Mouse (Mus musculus) thymus, postnatal 36 days (tissue): ENCODE data around the gene Csnk1g1.
A peak's percentile ranks its signal among the peaks of the same experiment; 100 is the strongest.

Source experiments
- DNase-seq, 2 experiments: peaks; one replicate each; pipeline ENCODE4 v3.0.0; 2022; ENCODE audit warnings: mixed read lengths in 2 of 2

The Csnk1g1 gene

GRCm38 (mm10) chr9:65908394-65909300 lies at the start of gene Csnk1g1, which contains the start of gene Trip4:
Gene Csnk1g1 (plus strand): TSS chr9:65908924.
Gene Trip4 (minus strand): TSS chr9:65908794.
- DNase-seq, result peak; percentile 85 to 91

DNA sequence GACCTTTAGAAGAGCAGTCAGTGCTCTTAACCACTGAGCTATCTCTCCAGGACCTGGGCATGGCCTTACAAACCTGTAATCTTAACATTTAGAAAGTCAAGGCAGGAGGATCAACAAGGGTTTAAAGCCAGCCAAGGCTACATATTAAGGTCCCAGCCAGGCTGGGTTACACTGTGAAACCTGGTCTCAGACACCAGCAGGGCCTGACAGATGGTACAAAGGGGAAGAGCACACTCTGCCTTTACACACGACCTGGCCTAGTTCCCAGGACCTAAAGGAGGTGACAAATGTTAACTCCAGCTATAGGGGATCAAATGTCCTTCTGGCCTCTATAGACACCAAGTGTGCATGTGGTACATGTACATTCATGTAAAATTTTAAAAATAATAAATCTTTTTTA lies 49.1 kb upstream of the Csnk1g1 start:
- DNase-seq, result no peak

DNA sequence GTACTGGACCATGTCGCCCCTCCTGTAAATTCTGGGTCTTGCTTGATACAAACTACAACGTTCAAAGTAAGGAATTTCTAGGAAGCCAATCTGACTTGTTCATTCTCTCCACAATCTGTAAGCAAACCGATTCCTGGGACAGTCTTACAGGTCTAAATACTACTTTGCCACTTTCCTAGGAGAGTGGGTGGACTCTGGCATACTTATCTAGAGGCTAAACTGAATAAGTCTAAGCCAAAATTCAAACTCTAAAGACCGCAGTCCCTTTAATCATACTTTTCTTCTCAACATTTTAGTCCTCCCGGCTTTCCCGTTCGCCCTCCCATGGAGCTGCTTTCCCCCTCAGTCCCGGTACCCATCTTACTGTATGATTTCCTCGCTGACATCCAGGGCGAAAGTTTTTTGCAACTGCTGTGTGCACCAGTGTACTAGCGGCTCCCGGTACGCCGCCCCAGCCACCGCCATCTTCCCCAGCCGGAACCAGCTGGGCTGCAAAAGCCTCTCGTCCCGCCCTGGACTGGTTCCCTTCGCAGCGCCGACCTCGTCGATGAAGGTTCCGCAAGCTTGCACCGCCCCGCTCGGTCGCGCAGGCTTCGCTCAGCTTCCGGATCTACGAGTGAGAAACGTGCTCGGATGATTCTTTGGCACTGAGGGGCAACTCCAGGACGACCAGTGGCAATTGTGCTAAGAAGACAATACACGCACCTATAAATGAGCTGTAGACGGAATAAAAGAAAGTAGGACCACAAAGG lies 24.0 kb upstream of the Csnk1g1 start:
- peak; percentile 88 for DNase-seq

DNA sequence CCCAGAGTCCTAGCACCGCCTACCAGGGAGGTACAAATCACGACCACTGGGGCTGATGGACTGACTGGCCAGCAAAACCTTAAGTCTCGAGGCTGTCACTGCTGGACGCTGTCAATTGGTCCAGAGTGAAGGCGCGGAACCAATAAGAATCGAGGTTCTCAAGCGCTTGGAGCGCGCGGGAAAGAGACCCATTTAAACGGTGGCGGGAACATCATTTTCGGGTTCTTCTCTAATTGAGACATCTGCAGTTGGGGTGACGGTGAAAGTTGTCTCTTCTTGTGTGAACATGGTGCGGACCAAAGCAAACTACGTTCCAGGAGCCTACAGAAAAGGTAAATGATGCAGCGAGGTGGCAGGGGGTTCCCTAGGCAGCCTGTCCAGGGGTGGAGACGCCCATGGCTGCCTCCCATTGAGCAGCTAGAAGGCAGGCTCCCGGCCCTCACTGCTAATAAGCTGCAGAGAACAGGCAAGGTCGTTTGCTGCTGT lies 18.5 kb upstream of the Csnk1g1 start, which contains the start of gene Pclaf:
Gene Pclaf, plus strand, starts transcription at position 95 of the 486 bp plus-strand sequence.
- peak; percentile 53 to 69 for DNase-seq

DNA sequence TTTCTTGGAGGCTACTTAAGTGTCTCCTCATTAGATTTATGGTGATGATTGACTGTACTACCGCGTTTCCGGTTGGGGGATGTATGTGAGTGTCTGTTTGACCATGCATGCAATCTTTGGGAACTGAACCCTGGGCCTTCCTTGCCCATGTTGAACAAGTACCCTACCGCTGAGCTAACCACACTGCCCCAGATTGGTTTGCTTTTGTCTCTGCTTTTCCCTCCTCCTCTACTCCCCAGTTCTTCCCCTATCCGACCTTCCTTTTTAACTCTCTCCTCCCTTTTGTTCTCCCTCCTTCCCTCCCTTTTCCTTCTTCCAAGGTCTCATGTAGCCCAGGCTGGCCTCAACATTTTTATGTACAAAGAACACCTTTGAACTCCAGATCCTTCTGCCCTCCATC lies 17.6 kb upstream of the Csnk1g1 start:
- DNase-seq, result peak in 1 of 2 experiments; percentile 3

DNA sequence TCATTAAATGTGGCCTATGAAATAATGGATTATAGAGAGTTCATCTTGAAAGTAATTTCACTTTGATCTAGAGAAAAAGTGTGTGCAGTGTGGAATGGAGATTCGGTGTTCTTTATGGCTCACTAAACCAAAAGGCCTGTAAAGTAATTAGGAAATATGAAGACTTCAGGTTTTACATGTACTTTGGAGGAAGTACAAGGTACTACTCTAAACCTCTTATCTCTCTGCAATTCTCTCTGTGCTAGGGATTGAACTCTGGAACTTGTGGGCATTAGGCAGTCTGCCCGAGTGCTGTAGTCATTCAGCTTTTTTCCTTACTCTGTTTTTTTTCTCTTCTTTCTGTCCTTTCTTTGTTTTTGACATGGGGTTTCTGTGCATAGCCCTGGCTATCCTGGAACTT lies 11.7 kb upstream of the Csnk1g1 start:
- no peak for DNase-seq

DNA sequence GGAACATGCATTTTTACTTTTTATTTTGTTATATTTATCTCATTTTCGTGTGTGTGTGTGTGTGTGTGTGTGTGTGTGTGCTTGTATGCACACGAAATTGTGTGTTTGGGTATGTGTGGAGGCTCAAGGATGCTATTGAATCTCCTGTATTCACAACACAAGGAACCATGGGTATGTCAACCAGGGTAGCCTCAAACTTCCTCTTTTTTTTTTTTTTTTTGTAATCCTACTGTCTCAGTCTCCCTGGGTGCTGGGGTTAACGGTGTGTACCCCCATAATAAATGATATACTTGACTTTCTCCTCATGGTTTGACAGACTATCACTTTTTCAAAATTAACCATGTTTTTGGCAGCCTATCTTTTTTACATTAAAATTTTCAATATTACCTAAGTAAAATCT lies 5.8 kb upstream of the Csnk1g1 start:
- no peak for DNase-seq

DNA sequence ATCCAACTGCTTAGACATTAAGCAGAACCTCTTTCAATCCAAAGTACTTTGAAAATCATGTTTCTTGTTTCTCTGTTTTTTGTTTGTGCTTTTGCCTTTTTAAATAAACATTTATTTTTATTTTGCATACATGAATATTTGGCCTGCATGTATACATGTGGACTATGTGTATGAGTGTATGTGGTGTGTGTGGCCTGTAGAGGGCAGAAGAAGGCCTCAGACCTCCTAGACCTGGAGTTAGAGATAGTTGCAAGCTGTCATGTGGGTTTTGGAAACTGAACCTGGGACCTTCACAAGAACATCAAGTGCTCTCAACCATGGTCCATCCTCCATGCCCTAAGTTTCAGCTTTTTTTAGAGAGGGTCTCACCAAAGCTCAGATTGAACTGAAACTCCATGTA lies 5.3 kb upstream of the Csnk1g1 start:
- peak in 1 of 2 experiments; percentile 3 for DNase-seq

GRCm38 (mm10) chr9:65909301-65909801 lies 627 bp downstream of the Csnk1g1 start:
- peak; percentile 68 to 77 for DNase-seq

GRCm38 (mm10) chr9:65909837-65910236 lies 1.1 kb downstream of the Csnk1g1 start:
- DNase-seq, result no peak

GRCm38 (mm10) chr9:65913976-65914375 lies 5.3 kb downstream of the Csnk1g1 start:
- no peak for DNase-seq

GRCm38 (mm10) chr9:65917015-65917414 lies 8.3 kb downstream of the Csnk1g1 start:
- no peak for DNase-seq

DNA sequence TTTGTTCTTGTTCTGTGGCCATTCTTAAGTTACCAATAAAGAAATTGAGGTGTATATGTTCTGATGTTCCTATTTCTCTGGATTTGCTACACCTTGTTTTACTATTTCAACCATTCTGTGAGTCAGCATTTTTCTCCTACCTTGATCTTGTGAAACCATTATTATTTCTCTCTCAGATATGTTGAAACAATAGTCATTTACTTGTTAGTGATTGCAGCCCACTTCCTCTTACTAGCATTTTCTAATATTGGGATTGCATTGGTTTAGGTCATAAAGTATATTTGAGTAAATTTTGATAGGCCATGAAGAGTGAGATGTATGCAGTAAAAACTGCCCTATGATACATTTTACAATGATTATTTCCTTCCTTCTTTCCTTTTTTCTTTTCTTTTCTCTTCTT lies 19.7 kb downstream of the Csnk1g1 start:
- DNase-seq, result no peak

DNA sequence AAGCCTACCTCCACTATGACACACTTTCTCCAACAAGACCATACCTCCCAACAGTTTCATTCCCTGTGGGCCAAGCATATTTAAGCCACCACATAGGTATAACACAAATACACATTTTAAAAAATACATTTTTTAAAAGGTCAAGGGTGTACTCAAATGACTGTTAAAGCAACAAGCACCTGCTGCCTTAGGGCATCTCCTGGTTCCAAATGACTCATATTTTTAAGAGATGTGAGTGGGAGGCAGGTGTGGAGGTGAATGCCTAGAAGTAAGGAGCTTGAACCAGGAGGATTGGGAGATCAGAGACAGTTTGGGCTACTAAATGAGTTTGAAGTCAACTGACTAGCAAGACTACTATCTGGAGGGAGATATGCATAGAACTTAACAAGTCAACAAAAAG lies 21.1 kb downstream of the Csnk1g1 start:
- no peak for DNase-seq

- no peak for DNase-seq
These were observed 28.8 kb downstream of the Csnk1g1 start for GRCm38 (mm10) chr9:65937566-65937965.

GRCm38 (mm10) chr9:65951082-65951587 lies 42.4 kb downstream of the Csnk1g1 start:
- DNase-seq, result no peak

- no peak for DNase-seq
These were observed 61.3 kb downstream of the Csnk1g1 start for GRCm38 (mm10) chr9:65970009-65970408.

DNA sequence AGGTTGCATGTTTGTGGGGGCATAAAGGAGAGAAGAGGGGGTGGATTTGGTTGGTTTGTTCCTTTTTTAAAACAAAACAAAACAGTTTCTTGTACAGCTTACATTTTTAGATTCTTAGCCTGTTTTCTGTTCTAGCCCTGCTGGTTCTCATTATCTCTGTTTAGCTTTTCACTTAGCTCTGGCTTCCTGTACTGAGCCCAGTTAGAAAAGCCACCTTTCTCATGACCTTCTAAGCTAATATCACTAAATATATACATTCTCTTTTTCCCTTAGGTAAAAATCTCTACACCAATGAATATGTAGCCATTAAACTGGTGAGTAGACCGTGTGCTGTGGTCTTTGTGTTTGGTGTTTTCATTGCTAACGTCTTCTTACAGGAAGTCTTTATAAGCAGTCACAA lies 64.5 kb downstream of the Csnk1g1 start:
- DNase-seq, result no peak

DNA sequence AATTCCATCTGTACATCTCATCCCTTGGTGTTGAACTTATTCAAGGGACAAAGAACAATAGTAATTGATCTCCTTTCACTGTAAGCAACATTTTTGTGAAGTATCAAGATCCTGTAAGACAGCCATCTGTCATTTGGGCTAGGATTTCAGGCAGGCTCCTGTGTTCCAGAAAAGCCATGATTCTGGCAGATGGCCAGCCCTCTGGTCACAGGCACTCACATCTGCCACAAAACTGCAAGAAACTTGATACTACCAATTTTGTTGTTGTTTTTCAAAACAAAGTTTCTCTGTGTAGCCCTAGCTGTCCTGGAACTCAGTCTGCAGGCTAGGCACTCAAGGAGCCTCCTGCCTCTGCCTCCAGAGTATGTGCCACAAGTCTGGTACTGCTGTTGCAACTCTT lies 67.2 kb downstream of the Csnk1g1 start:
- no peak for DNase-seq

DNA sequence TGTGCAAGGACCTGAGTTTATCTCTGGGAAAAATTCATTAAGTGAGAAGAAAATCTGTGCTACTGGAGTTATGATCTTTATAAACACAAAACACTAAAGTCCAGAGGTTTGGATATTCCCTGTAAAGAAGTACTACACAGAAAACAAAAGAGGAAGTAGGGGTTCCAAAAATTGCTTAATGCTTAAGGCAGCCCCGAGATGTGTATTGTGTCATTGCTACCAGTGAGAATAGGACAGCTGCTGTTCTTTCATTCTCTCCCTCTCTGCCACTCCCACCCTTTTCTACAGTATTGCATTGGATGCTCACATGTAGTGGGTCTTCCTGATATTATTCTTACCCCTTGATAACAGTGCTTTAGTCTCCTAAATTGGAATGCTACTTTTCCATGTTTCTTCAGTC lies 74.1 kb downstream of the Csnk1g1 start:
- DNase-seq, result no peak

DNA sequence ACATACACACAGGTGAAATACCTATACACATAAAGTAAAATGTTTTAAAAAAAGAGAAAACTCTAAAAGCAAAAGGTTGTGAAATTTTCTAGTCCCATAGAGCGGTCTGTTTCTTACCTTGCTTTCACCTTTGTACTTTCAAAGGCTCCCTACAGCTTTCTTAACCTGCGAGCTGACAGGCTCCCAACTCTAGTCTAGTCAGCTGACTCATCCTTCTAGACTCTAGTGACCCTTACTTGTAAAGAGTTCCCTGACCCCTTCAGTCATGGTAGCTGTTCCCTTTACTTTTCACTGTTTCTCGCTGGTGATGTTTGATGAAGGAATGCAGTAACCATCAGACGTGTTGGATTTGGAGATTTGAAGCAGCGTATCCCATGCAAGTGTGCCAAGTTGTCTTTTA lies 78.3 kb downstream of the Csnk1g1 start:
- no peak for DNase-seq

- no peak for DNase-seq
These were observed 87.1 kb downstream of the Csnk1g1 start for GRCm38 (mm10) chr9:65995603-65996376.
